Mouse (Mus musculus) fibroblast of lung, adult 2 months (primary cell): Measurements from ENCODE around the gene Fam53a.

Source experiments
- DNase-seq: peaks from one replicate; pipeline ENCODE4 v3.0.0-alpha.2; 2011; ENCODE audit warnings: low read depth

Gene Fam53a

DNA sequence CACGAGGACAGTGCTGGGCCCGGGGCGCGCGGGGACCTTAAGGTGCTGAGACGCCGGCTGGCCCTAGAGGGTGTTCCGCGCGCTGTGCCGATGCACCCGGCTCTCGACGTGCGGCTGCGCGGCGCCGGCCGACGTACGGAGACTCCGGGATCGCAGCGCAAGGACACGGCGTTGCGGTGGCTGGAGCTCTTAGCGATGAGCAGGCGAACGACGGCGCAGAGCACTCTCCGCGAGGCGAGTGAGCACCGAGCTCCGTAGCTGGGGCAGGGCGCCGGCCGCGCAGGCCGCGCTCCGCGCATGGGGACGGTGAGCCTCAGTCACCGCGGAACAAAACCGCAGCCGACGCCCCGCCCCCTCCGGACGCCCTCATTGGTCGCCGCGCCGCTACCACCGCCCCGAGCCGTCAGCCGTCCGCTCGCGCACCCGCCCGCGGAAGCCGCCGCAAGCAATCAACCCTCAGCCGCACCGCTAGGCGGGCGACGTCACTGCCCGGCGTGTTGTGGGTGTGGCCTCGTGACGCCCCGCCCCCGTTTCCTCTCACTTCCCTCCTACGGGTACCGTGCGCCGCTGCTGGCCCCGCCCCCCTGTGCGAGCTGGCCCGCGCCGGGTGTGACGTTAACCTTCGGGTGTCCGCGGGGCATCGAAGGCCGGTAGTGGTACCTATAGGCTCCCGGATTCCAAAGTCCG is at the start of gene Fam53a, which contains the start of gene Gm9903:
TSS of gene Fam53a (minus strand) at position 335 of the 687 bp plus-strand sequence.
TSS of gene Gm9903 (plus strand) at position 625 of the 687 bp plus-strand sequence.
- DNase-seq: peak; percentile 84

DNA sequence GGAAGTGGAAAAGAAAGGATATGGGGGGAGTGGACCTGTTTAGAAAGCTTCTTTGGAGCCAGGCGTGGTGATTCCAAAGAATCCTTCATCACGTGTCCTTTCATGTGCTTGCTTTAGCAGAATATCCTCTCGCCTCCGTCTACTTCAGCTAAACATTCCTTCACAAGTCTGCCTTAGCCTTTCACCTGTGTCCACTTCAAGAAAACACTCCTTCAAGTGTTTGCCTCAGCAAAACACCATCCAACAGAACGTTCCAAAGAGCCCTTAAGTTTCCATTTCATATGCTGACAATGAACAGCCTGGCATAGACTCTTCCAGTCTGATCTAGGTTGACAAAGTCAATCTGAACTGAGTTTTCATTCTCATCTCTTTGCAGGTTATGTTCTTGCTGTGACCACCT is 48.8 kb upstream of the Fam53a start:
- DNase-seq: no peak

GRCm38 (mm10) chr5:33675964-33676363 is 46.5 kb upstream of the Fam53a start:
- DNase-seq: no peak

DNA sequence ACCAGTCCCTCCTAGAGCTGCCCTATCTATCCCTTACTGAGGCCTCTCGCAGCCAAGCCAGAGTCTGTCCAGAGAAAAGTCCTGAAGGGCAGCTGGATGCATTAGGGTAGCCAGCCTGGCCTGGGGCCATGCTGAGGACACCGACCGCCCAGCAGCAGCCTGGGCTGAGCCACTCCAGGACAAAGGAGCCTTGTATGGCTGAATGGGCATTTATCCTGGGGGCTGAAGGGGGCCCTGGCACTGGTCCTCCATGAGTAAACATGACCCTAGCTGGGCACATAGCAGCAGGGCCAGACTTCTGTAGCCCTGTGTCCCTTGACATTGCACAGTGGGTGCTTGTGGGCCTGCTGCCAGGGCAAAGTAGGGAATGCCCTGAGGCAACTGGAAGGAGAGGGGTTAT is 45.0 kb upstream of the Fam53a start:
- DNase-seq: no peak

- no peak for DNase-seq
Measured at GRCm38 (mm10) chr5:33671659-33672058, 42.2 kb upstream of the Fam53a start.

GRCm38 (mm10) chr5:33668223-33668622 is 38.8 kb upstream of the Fam53a start:
- no peak for DNase-seq

- no peak for DNase-seq
Measured at GRCm38 (mm10) chr5:33658664-33659050, 29.2 kb upstream of the Fam53a start.

DNA sequence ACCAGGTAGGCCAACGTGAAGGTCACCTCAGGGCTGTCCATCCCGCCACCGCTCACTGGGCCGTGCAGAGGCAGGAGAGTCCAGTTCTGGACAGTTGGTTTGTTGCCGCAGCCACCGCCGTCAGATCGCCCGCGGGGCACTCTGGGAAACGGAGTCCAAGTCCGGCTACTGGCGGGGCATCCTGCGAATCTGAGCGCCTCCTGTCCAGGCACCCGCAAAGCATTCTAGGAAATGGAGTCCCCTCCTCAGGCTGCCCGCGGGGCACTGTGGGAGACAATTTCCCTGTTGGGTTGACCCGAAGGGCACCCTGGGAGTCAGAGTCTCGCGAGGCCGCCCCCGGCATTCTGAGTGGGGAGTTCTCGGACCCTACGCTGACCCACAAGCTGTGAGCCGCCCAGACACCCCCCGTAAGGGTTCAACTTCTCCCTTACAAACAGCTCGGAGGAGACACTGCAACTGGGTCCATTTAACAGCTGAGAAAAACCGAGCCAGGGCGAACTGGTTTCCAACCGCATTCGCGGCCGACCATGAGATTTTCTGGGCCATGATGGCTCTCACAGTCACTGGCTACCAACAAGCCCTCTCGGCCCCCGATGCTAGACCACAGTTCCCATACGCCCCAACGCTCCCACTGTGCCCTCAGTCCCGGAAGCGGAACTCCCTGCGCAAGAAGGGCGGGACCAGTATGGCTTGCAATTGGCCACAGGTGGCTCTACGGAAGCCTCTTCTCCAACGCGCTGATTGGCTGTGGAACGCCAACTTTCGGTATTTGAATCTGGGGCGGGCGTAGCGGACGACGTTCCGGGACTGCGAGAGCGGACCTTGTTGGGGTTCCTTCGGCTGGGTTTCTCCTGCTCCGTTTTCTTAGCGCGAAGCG is 28.6 kb upstream of the Fam53a start, which contains the start of the genes Tacc3 and Tmem129:
TSS of gene Tacc3 (plus strand) at position 342 of the 877 bp plus-strand sequence.
TSS of gene Tmem129 (minus strand) at position 630 of the 877 bp plus-strand sequence.
- DNase-seq: peak; percentile 98

DNA sequence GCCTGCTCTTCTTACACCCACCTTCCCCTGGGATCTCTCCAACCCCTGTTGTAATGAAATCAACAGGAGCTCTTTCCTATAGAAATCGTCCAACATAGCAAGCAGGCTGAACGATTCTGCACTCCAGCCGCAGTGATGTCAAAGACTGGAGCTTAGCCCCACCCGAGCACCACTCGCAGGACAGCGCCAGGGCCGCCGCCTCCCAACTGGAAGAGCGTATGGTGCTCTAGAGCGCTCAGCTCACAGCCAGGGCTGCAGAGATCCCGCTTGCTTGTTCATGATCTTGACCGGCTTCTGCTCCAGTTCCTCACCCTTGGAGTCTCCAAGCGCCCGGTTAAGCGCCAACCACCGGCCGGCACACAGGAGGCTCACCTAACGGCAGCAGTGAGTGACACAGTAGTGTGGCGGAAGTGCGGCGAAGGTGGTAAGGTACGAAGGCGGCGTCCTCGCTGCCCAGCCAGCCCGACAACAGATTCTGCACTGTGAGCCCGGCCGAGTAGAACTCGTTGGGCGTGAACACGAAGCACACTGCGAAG is 27.9 kb upstream of the Fam53a start:
- DNase-seq: no peak

GRCm38 (mm10) chr5:33656739-33657138 is 27.3 kb upstream of the Fam53a start:
- DNase-seq: no peak

- no peak for DNase-seq
Measured at GRCm38 (mm10) chr5:33655251-33655840, 25.9 kb upstream of the Fam53a start.

DNA sequence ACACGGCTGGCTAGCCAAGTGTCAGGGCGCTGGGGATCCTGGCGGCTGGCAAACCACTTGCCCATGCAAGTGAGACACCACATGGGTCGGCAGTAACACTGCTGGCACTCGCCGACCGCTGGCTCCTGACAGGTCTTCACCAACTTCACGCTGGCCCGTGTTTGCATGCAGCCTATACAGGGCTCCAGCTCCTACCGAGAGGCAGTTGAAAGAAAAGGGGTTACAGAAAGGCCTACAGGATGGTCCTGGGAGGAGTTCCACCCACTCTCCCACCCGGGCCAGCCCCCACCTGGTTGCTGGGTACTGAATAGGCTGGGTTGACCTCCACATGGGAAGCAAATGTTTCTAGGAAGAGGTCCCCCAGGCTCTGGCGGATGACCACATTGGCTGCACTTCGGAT is 25.0 kb upstream of the Fam53a start:
- no peak for DNase-seq

GRCm38 (mm10) chr5:33652783-33653173 is 23.3 kb upstream of the Fam53a start:
- no peak for DNase-seq

GRCm38 (mm10) chr5:33651921-33652782 is 22.7 kb upstream of the Fam53a start, which contains the start of gene Slbp:
Slbp (minus strand) TSS chr5:33652574.
- peak; percentile 91 for DNase-seq

DNA sequence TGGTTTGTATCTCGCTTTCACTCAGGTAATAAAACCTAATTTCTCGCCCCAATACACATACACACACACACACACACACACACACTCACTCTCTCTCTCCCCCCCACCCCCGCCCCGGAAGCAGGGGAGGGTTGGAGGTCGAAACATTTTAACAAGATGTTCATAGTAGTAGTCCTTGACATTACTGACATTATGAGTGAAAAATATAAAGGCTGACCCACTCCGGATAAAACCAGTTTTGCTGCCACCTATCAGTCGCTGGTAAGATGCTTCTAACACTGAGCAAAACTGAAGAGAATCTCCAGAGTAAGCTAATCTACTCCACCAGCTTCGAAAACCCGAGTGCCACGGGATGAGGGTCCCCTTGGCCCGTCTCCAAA is 22.1 kb upstream of the Fam53a start:
- no peak for DNase-seq

DNA sequence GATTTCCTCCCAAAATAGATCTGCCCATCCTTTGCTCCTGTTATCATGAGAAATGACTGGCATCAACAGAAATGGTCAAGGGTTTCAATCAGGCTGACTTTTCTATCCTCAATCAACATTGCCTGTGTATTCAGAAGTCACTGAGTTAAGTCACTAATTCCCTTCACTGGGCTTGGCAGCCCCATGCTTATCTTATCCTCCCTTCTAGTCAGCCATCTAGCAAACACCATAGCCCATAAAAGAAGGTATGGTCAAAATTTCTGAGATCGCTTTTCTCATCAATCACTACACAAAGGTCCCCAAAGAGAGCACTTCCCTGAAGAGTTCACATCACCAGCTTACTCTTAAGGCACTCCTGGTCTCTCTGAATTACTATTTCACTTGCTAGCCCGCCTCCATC is 21.6 kb upstream of the Fam53a start:
- no peak for DNase-seq

GRCm38 (mm10) chr5:33640652-33641051 is 11.2 kb upstream of the Fam53a start:
- no peak for DNase-seq

GRCm38 (mm10) chr5:33638826-33639225 is 9.4 kb upstream of the Fam53a start:
- DNase-seq: no peak

- no peak for DNase-seq
Measured at GRCm38 (mm10) chr5:33637606-33638350, 8.3 kb upstream of the Fam53a start.

DNA sequence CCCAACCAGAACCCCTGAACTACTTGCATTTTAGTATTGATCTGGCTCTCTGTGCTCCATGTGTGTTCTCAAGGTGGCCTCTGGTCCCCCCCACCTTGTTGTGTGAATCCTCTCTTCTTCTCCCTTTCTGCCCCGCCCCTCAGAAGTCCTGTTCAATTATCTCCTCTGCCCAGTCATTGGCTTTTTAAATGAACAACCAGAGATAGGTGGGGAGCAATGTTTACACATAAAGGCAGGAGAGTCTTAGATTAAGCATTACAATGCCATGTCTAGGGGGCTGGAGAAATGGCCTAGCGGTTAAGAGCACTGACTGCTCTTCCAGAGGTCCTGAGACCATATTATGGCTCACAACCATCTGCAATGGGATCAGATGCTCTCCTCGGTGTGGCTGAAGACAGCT is 5.9 kb upstream of the Fam53a start:
- no peak for DNase-seq

DNA sequence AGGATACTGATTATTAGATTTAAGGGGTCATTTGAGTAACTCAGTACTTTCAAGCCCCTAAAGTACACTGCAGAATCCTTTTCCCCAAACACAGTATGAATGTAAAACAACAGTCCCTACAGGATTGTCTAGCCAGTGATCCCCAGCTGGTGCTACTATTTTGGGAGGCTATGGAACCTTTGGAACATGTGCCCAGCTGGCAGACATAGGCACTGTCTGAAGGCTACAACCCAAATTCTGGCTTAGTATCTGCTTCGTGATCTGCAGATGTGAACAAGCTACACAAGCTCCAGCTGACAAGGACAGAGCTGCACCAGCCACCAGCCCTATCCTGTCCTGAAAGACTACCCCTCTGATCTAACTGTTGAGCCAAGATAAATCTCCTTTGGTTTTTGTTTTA is 3.1 kb upstream of the Fam53a start:
- no peak for DNase-seq
